Mouse (Mus musculus): ENCODE results near the gene Pcsk5. TPM values are rescaled to one million over a fixed set of nuclear protein-coding genes. Genes with fewer than 3 reads are reported as not detected.

The Pcsk5 gene
- total and polyA plus RNA-seq, 3 experiments = 0.27 TPM; not detected in 2

DNA sequence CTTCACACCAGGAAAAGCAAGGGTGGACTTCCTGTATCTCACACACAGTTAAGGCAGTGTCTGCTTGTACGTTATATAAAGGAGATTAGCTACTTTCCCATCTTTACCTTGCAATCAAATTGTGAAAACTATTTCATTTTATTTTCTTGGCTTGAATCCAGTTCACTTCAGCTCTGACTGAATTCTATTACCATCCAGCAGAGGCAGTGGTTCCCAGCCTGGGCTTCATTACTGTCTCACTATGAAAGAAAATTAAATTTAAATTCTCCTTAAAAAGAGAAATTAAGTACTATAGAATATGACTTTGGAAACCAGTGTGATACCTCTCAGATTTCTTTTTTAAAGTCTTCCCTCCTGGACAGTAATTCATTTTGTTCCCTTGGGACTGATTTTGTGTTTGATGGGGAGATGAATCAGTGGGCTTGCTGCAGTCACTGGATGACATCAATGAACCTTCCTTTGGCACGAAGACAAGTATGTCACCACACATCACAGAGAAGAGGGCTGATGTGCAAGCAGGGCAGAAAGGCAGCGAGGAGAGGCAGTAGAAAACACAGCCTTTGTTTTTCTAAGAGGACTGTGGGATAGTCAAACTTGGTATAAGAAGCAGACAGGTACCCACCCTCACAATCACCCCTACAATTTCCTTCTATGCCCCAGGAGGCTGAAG, 194.2 kb downstream of the Pcsk5 start:
- TF ChIP-seq TAL1 (conservative IDR thresholded peaks at IDR 0.05; ENCODE audit: low read depth, low read length) (no peak), GATA1 (IDR thresholded peaks at IDR 0.05; ENCODE audit: borderline replicate concordance, low read length) (no peak), POLR2AphosphoS5 (IDR thresholded peaks at IDR 0.05; ENCODE audit: insufficient replicate concordance, low read depth, low read length) (no peak), CTCF (IDR thresholded peaks at IDR 0.05; ENCODE audit: low read depth, low read length) (no peak), GATA2 (IDR thresholded peaks at IDR 0.05; ENCODE audit: borderline replicate concordance, low read depth, low read length) (no peak)
- no peak for DNase-seq (ENCODE audit: low spot score)

DNA sequence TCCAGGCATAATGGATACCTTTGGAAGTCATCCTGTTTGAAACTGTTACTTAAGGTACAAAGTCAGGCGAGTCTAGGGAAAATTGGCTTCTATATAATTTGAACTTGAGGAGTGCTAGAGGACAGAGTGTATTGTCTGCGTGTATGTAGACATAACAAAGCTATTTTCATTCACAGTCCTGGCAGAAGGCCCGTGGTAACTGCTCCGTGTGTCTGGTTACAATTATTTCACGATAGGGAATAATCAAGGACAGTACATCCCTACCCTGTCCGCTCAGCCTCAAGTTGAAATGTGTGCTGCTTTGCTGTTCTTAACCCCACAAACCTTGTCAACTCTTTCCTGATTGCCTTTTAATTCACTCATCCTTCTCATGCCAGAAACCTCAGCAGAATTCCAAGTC, 201.4 kb downstream of the Pcsk5 start:
- TF ChIP-seq CTCF (IDR thresholded peaks at IDR 0.05; ENCODE audit: low read depth, low read length) (no peak), POLR2AphosphoS5 (IDR thresholded peaks at IDR 0.05; ENCODE audit: insufficient replicate concordance, low read depth, low read length) (no peak), TAL1 (conservative IDR thresholded peaks at IDR 0.05; ENCODE audit: low read depth, low read length) (no peak), GATA1 (IDR thresholded peaks at IDR 0.05; ENCODE audit: borderline replicate concordance, low read length) (no peak)
- no peak overlapping the region for H3K4me3 ChIP-seq (ENCODE audit: low read depth, low read length)
- H3K9me3 ChIP-seq (replicated peaks) = no peaks in the 10 kb centered on the region
- no peaks in the 10 kb centered on the region for H3K36me3 ChIP-seq (replicated peaks)
- ATAC-seq (ENCODE audit: extremely low read depth, insufficient number of reproducible peaks, low FRiP score, poor library complexity, severe bottlenecking) (no peak), DNase-seq (ENCODE audit: low spot score) (no peak)
- peaks cover 5% of the 10 kb centered on the region; the same call in 1 of the 2 replicates for H3K27me3 ChIP-seq (ENCODE audit: insufficient read depth, low read length)
- no peaks in the 10 kb centered on the region for H3K4me1 ChIP-seq (ENCODE audit: insufficient read depth, low read depth, low read length)

More for the DNA sequence above, 194.2 kb downstream of the Pcsk5 start:
- peaks cover 5% of the 10 kb centered on the region; the same call in 1 of the 2 replicates for H3K27me3 ChIP-seq (ENCODE audit: insufficient read depth, low read length)
- no peak for ATAC-seq (ENCODE audit: extremely low read depth, insufficient number of reproducible peaks, low FRiP score, poor library complexity, severe bottlenecking)
- no peaks in the 10 kb centered on the region for H3K4me1 ChIP-seq (ENCODE audit: insufficient read depth, low read depth, low read length)
- no peaks in the 10 kb centered on the region for H3K9me3 ChIP-seq (replicated peaks)
- H3K36me3 ChIP-seq (replicated peaks) = no peaks in the 10 kb centered on the region
- no peak overlapping the region for H3K4me3 ChIP-seq (ENCODE audit: low read depth, low read length)

DNA sequence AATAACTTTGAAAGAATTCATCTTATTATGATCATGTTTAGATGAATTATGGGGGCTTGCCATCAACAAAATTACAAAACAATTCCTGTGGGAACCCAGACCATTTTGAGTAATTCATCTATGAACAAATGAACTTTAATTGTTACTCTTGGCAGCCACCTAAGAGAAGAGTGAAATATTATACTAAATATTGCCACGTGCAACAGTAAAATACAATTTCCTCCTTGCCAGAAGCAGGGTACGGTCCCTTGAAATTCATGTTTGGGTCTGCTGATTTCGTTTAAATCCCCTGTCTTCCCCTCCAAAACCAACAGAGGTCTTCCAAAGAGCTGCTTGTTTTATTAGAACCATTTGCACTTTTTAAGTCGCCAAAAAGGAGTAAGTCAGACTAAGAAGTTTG, 221.8 kb downstream of the Pcsk5 start:
- no peak for ATAC-seq (ENCODE audit: extremely low read depth, insufficient number of reproducible peaks, low FRiP score, poor library complexity, severe bottlenecking)
- no peaks in the 10 kb centered on the region for H3K4me1 ChIP-seq (ENCODE audit: insufficient read depth, low read depth, low read length)

DNA sequence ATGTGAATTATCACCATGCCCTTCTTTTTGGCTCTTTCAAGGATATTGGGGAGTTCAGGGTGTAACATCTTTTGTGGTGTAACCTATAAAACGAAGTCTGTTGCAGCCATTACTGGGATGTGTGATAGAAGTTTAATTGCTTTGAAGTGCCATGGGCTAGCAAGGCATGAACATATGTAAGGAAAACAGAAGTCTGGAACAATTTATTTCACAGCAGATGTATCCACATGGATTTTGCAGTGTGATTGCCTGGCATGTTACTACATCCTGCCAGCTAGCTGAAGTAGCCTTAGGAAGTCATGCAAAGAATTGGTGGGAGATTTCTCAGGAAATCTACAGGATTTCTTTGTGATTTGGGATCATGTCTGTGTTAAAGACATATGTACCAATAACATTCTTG, 230.9 kb downstream of the Pcsk5 start:
- no peaks in the 10 kb centered on the region for H3K27me3 ChIP-seq (ENCODE audit: insufficient read depth, low read length)
- DNase-seq (ENCODE audit: low spot score) (no peak), ATAC-seq (ENCODE audit: extremely low read depth, insufficient number of reproducible peaks, low FRiP score, poor library complexity, severe bottlenecking) (no peak)
- H3K9me3 ChIP-seq (replicated peaks) = no peaks in the 10 kb centered on the region
- H3K4me3 ChIP-seq (ENCODE audit: low read depth, low read length) = no peak overlapping the region
- TF ChIP-seq POLR2AphosphoS5 (IDR thresholded peaks at IDR 0.05; ENCODE audit: insufficient replicate concordance, low read depth, low read length) (no peak), TAL1 (conservative IDR thresholded peaks at IDR 0.05; ENCODE audit: low read depth, low read length) (no peak), GATA2 (IDR thresholded peaks at IDR 0.05; ENCODE audit: borderline replicate concordance, low read depth, low read length) (no peak)
- no peaks in the 10 kb centered on the region for H3K36me3 ChIP-seq (replicated peaks)
- no peaks in the 10 kb centered on the region for H3K4me1 ChIP-seq (ENCODE audit: insufficient read depth, low read depth, low read length)

More for the DNA sequence above, 221.8 kb downstream of the Pcsk5 start:
- no peaks in the 10 kb centered on the region for H3K9me3 ChIP-seq (replicated peaks)
- no peak for DNase-seq (ENCODE audit: low spot score)
- no peaks in the 10 kb centered on the region for H3K36me3 ChIP-seq (replicated peaks)
- no peaks in the 10 kb centered on the region for H3K27me3 ChIP-seq (ENCODE audit: insufficient read depth, low read length)
- no peak overlapping the region for H3K4me3 ChIP-seq (ENCODE audit: low read depth, low read length)
- no peak for TF ChIP-seq GATA1 (IDR thresholded peaks at IDR 0.05; ENCODE audit: borderline replicate concordance, low read length)
- TF ChIP-seq GATA2 (IDR thresholded peaks at IDR 0.05; ENCODE audit: borderline replicate concordance, low read depth, low read length) = no peak
- TF ChIP-seq TAL1 (conservative IDR thresholded peaks at IDR 0.05; ENCODE audit: low read depth, low read length) = no peak
- TF ChIP-seq POLR2AphosphoS5 (IDR thresholded peaks at IDR 0.05; ENCODE audit: insufficient replicate concordance, low read depth, low read length) = no peak
- no peak for TF ChIP-seq CTCF (IDR thresholded peaks at IDR 0.05; ENCODE audit: low read depth, low read length)

DNA sequence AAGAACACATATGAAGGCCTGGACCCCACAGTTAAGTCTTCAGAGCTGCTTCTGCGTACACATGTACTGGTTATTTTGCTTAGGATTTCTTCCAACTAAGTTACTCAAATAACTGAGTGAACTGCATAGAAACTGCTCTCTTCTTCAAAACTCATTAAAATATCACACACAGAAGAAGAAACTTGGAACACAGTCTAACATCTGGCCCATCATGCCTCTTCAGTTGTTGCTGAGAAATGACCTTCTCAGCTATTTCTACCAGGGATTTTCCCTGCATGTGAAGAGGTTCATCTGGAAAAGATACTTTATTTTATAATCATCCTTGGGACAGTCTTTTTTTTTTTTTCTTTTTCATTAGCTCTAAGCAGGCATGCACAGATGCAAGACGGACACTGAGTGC, 231.3 kb downstream of the Pcsk5 start:
- no peaks in the 10 kb centered on the region for H3K4me1 ChIP-seq (ENCODE audit: insufficient read depth, low read depth, low read length)
- DNase-seq (ENCODE audit: low spot score) (no peak), ATAC-seq (ENCODE audit: extremely low read depth, insufficient number of reproducible peaks, low FRiP score, poor library complexity, severe bottlenecking) (no peak)

DNA sequence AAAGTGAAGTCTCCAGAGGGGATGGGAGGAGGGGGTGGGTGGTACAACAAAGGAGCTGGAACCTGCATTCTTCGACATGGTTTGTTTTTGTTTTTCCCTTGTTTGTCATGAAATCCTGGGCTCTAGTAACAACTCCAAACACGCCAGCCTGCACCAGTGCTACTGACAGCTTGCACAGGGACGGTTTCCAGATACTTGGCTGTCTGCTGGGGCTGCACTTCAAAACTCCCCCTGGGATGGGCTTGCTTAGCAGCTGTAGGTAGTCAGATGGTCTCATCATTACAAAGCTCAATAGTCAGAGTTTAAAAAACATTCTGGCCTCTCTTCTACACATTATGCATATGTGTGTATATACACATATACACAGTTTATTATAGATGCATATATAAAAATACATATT, 234.1 kb downstream of the Pcsk5 start:
- no peak for ATAC-seq (ENCODE audit: extremely low read depth, insufficient number of reproducible peaks, low FRiP score, poor library complexity, severe bottlenecking)

More for the DNA sequence above, 231.3 kb downstream of the Pcsk5 start:
- Histone ChIP-seq H3K27me3 (ENCODE audit: insufficient read depth, low read length) (no peaks in the 10 kb centered on the region), H3K36me3 (replicated peaks) (no peaks in the 10 kb centered on the region), H3K4me3 (ENCODE audit: low read depth, low read length) (no peak overlapping the region), H3K9me3 (replicated peaks) (no peaks in the 10 kb centered on the region)
- TF ChIP-seq GATA1 (IDR thresholded peaks at IDR 0.05; ENCODE audit: borderline replicate concordance, low read length) (no peak), TAL1 (conservative IDR thresholded peaks at IDR 0.05; ENCODE audit: low read depth, low read length) (no peak), CTCF (IDR thresholded peaks at IDR 0.05; ENCODE audit: low read depth, low read length) (no peak), GATA2 (IDR thresholded peaks at IDR 0.05; ENCODE audit: borderline replicate concordance, low read depth, low read length) (no peak), POLR2AphosphoS5 (IDR thresholded peaks at IDR 0.05; ENCODE audit: insufficient replicate concordance, low read depth, low read length) (no peak)

More for the DNA sequence above, 234.1 kb downstream of the Pcsk5 start:
- H3K4me1 ChIP-seq (ENCODE audit: insufficient read depth, low read depth, low read length) = no peaks in the 10 kb centered on the region
- no peak overlapping the region for H3K4me3 ChIP-seq (ENCODE audit: low read depth, low read length)
- H3K36me3 ChIP-seq (replicated peaks) = no peaks in the 10 kb centered on the region
- H3K27me3 ChIP-seq (ENCODE audit: insufficient read depth, low read length) = no peaks in the 10 kb centered on the region
- no peaks in the 10 kb centered on the region for H3K9me3 ChIP-seq (replicated peaks)
- no peak for TF ChIP-seq GATA2 (IDR thresholded peaks at IDR 0.05; ENCODE audit: borderline replicate concordance, low read depth, low read length)
- no peak for TF ChIP-seq TAL1 (conservative IDR thresholded peaks at IDR 0.05; ENCODE audit: low read depth, low read length)
- no peak for TF ChIP-seq GATA1 (IDR thresholded peaks at IDR 0.05; ENCODE audit: borderline replicate concordance, low read length)
- DNase-seq (ENCODE audit: low spot score) = no peak

Data from G1E (cell line).